Mouse (Mus musculus) olfactory bulb, adult 2 months (tissue): ENCODE results near the gene Sap30.

ENCODE experiments used
- CTCF ChIP-seq: fragments of 200-500 bp; IDR thresholded peaks from 2 replicates; pipeline ENCODE4 v1.5.1; 2012; ENCODE audit warnings: low read depth, mild to moderate bottlenecking, low read length, moderate library complexity; ENCODE audit not compliant: insufficient read depth
- POLR2A ChIP-seq: fragments of 200-500 bp; IDR thresholded peaks from 2 replicates; pipeline ENCODE4 v1.6.1; 2012; ENCODE audit warnings: mild to moderate bottlenecking, low read depth, low read length, moderate library complexity; ENCODE audit not compliant: insufficient read depth

DNA sequence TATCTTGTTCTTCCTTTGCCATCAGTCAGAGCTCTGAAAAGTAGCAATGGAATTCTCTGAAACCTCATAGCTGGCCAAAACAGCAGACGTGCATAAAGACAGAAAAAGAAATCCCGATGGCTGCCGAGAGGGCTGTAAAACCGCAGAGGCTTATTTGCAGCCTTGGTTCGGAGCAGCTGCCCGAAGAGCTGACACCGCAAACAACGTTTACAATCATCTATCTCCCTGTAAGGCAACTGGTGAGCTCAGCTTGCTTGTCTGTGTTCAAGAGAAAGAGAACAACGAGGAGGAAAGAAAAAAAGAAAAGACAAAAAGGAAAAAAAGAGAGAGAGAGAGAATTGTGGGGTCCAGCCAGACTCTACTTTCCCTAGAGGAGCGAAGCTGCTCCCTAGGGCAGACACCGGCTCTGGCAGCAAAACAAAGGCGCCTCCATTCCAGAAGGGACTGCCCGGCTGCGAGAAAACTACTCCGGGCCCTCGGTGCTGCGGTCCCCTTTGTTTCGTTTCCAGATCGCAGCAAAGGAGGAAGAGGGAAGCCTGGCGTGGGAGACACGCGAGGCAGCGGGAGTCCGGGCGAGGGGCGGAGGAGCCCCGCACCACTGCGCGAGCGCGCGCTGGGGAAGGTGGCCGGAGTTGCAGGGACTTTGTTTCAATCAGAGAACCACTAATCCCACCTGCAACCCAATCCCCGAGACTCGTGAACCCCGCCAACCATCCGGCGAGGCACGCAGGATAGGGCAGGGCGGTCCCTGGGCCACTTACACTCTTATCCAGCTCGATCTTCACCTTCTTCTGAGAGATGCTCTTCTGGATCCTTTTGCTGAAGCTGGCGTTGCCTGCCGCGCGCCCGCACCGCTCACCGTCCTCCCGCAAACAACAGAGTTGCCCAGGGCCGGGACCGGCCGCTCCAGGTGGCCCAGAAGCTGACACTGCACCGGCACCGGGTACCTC lies 894 bp downstream of the Sap30 start:
- TF ChIP-seq CTCF (no peak), POLR2A (0 out of 2 replicates have a peak, but pooled peaks have one; percentile 23)
